Mouse (Mus musculus) hindbrain, embryonic 10.5 days (tissue): ENCODE results near the gene Cilp2. TPM values are rescaled to one million over a fixed set of nuclear protein-coding genes. Genes with fewer than 3 reads are reported as not detected.
A peak's percentile ranks its signal among the peaks of the same experiment; 100 is the strongest.

ENCODE experiments used
- DNase-seq: peaks from one replicate; pipeline ENCODE4 v3.0.0-alpha.2; 2017; ENCODE audit warnings: low spot score
- H3K27ac ChIP-seq: fragments of 300-500 bp; sonication (generic); 2 replicates; pipeline ENCODE4 v1.5.1; 2016; ENCODE audit warnings: mild to moderate bottlenecking, moderate library complexity
- H3K27me3 ChIP-seq: fragments of 300-500 bp; sonication (generic); 2 replicates; pipeline ENCODE4 v1.6.1; 2016; ENCODE audit warnings: mild to moderate bottlenecking; ENCODE audit not compliant: poor library complexity, insufficient read depth, severe bottlenecking
- H3K36me3 ChIP-seq: fragments of 300-500 bp; sonication (generic); 2 replicates; pipeline ENCODE4 v1.6.1; 2016; ENCODE audit warnings: mild to moderate bottlenecking, moderate library complexity
- H3K4me1 ChIP-seq: fragments of 300-500 bp; sonication (generic); replicated peaks from 2 replicates; pipeline ENCODE4 v1.6.1; 2016; ENCODE audit warnings: mild to moderate bottlenecking
- H3K4me3 ChIP-seq: fragments of 300-500 bp; sonication (generic); 2 replicates; pipeline ENCODE4 v1.5.1; 2016; ENCODE audit warnings: mild to moderate bottlenecking, moderate library complexity
- H3K9me3 ChIP-seq: fragments of 300-500 bp; sonication (generic); 2 replicates; pipeline ENCODE4 v1.6.1; 2016; ENCODE audit warnings: mild to moderate bottlenecking, moderate library complexity
- whole genome bisulfite sequencing: fragments of 180-500 bp; shearing (Covaris S2); methylation state at CpG from one replicate; pipeline ENCODE4 v1.1.7; 2016; 5-methylcytosine and 5-hydroxymethylcytosine counted together
- polyA plus RNA-seq: library from polyadenylated mRNA; unstranded; fragments of >200 nt; fragmentation: Nextera tagmentation; extraction: Ambion mirVana; gene quantifications from 2 replicates; pipeline ENCODE4 v1.2.1, GENCODE M21; 2016

Gene Cilp2
- polyA plus RNA-seq, 1 experiment from 2014 or later, result 0.44 TPM

GRCm38 (mm10) chr8:69895772-69896451, 8.4 kb upstream of the Cilp2 start:
- Histone ChIP-seq H3K4me1 (peaks cover 91% of the 10 kb centered on the region), H3K4me3 (no peak overlapping the region), H3K27me3 (peaks cover 15% of the 10 kb centered on the region), H3K36me3 (peaks cover 76% of the 10 kb centered on the region), H3K9me3 (no peaks in the 10 kb centered on the region), H3K27ac (no peak overlapping the region)
- no peak for DNase-seq
- WGBS, result 74% methylated on average over 4 of the region's 4 CpGs

GRCm38 (mm10) chr8:69894836-69895332, 7.4 kb upstream of the Cilp2 start:
- Histone ChIP-seq H3K4me3 (no peak overlapping the region), H3K4me1 (peaks cover 84% of the 10 kb centered on the region), H3K27me3 (peaks cover 25% of the 10 kb centered on the region), H3K9me3 (no peaks in the 10 kb centered on the region), H3K27ac (no peak overlapping the region), H3K36me3 (peaks cover 77% of the 10 kb centered on the region)
- no peak for DNase-seq
- 50% methylated on average over 6 of the region's 6 CpGs for WGBS

- Histone ChIP-seq H3K27ac (no peak overlapping the region), H3K4me3 (no peak overlapping the region), H3K36me3 (peaks cover 67% of the 10 kb centered on the region), H3K9me3 (no peaks in the 10 kb centered on the region), H3K27me3 (peaks cover 36% of the 10 kb centered on the region), H3K4me1 (peaks cover 84% of the 10 kb centered on the region)
- DNase-seq, result peak; percentile 75
- 40% methylated on average over 17 of the region's 17 CpGs for WGBS
Observed at GRCm38 (mm10) chr8:69893863-69894262, 6.4 kb upstream of the Cilp2 start.

DNA sequence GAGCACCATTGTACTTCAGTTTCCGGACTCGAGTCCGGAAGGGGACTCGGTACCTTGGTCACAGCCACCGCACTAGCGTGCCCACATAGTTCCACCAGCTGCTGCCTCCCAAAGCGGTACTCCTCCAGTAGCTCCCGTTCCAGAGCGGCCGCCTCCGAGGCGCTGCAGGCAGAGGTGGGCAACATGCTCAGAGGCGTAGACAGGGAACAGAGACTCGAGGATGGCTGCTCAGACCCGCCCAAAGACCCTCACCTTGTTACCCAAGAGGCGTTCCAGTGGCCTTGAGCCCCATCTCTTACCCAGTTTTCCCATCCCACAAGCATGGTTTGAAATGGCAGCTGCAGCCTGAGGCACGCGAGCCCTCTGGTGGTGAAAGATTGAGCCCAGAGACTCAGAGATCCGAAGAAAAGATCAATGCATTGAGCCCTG, 3.3 kb upstream of the Cilp2 start:
- peak overlapping the region; percentile 16; the same call in 1 of the 2 replicates for H3K4me3 ChIP-seq
- peaks cover 38% of the 10 kb centered on the region for H3K36me3 ChIP-seq
- H3K27ac ChIP-seq, result 0 out of 2 replicates have a peak overlapping the region, but pooled peaks have one; percentile 18
- peaks cover 66% of the 10 kb centered on the region for H3K27me3 ChIP-seq
- DNase-seq, result peak; percentile 70
- WGBS, result 31% methylated on average over 19 of the region's 19 CpGs
- peaks cover 86% of the 10 kb centered on the region for H3K4me1 ChIP-seq
- H3K9me3 ChIP-seq, result no peaks in the 10 kb centered on the region

- peak; percentile 34 for DNase-seq
- WGBS, result 5% methylated on average over 32 of the region's 32 CpGs
- Histone ChIP-seq H3K4me1 (peaks cover 67% of the 10 kb centered on the region), H3K4me3 (peak overlapping the region; percentile 38), H3K27ac (no peak overlapping the region), H3K36me3 (peaks cover 20% of the 10 kb centered on the region), H3K27me3 (peaks cover 85% of the 10 kb centered on the region), H3K9me3 (no peaks in the 10 kb centered on the region)
Observed at GRCm38 (mm10) chr8:69888902-69889301, 1.4 kb upstream of the Cilp2 start.

DNA sequence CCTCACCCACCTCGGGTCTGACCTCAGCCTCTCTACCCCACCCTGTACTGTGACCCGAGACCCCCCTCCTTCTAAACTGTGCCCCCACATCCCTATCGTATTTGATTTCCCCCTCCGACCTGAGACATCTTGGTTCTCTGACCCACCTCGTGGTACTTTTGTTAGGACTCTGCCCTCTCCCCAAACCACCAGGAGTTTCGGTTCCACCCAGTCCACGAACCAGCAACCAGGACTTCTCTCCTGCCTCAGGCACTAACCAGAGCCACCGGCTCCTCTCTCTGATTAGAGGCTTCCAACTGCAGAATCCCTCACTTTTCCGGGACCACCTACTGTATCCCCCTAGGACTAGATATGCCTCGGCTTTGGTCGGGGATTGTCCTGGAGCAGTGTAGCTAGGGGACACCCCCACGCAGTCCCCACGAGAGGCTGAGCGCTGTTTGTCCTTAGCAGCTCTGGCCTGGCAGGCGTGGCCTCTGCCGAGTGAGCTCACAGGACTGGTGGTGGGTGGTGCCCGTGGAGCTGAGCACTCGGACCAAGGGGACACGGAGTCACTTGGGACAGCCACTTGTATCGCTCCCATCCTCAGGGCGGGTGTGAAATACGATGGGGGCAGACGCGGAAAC, 868 bp upstream of the Cilp2 start:
- 6% methylated on average over 24 of the region's 24 CpGs for WGBS
- Histone ChIP-seq H3K27me3 (peaks cover 91% of the 10 kb centered on the region), H3K4me1 (peaks cover 62% of the 10 kb centered on the region), H3K4me3 (peak overlapping the region; percentile 41), H3K9me3 (no peaks in the 10 kb centered on the region), H3K27ac (no peak overlapping the region), H3K36me3 (peaks cover 15% of the 10 kb centered on the region)
- DNase-seq, result peak; percentile 37

DNA sequence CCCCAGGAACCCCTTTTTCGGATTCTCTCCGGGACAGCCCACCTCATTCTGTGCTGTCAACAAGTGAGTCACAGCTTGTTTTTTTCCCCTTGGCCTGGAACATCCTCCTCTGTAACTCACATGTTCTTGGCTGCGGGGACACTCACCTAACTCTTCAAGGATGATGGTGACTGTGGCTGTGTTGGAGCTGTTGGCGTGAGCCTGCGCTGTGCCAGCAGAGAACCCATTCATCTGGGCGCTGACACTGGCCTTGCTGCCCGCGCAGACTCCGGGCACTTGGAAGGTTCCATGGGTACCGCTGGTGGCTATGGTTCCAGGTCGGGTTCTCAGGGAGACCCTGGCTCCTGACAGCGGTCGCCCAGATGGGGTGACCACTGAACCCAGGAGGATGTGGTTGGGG, 3.3 kb downstream of the Cilp2 start:
- 56% methylated on average over 13 of the region's 13 CpGs for WGBS
- no peak overlapping the region for H3K4me3 ChIP-seq
- no peaks in the 10 kb centered on the region for H3K9me3 ChIP-seq
- peaks cover 54% of the 10 kb centered on the region for H3K4me1 ChIP-seq
- peaks cover 100% of the 10 kb centered on the region for H3K27me3 ChIP-seq
- H3K36me3 ChIP-seq, result no peaks in the 10 kb centered on the region
- no peak overlapping the region for H3K27ac ChIP-seq
- no peak for DNase-seq

DNA sequence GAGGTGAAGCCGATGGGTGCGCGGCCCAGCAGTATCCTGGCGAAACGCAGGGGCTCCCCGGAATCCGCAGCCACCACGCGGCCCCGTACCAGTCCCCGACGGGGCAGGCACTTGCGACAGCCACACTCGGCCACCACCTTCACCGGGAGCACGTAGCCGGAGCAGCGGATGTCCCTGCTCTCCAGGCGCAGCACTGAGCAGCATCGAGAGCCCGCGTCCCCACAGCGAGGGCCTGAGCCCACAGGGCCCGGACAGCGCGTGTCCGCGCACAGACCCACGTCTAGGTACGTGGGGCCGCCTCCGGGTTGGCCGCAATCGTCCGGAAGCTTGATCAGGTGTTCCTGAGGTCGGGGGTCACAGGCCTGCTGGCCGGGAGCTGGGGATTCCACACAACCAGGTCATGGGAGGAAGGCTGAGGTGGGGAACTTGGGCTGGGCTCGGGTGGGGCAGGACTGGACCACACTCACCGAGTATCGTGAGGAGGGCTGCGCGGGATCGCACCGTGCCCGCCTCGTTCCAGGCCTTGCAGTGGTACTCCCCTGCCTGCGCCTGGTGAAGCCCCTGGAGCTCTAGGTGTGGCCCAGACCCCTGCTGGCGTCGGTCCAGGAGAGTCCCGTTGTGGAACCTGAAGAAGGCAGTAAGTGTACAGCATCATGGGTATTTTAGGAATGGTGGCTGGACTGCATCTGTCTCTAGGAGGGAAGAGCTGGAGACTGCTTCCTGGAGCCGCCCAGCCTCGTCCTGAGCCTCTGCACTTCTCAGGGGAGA, 4.5 kb downstream of the Cilp2 start:
- Histone ChIP-seq H3K9me3 (no peaks in the 10 kb centered on the region), H3K27ac (no peak overlapping the region), H3K4me3 (peak overlapping the region; percentile 47), H3K4me1 (peaks cover 43% of the 10 kb centered on the region), H3K27me3 (peaks cover 100% of the 10 kb centered on the region), H3K36me3 (no peaks in the 10 kb centered on the region)
- DNase-seq, result no peak
- 12% methylated on average over 52 of the region's 52 CpGs for WGBS

- no peaks in the 10 kb centered on the region for H3K9me3 ChIP-seq
- H3K4me3 ChIP-seq, result peak overlapping the region; percentile 47
- no peaks in the 10 kb centered on the region for H3K36me3 ChIP-seq
- 6% methylated on average over 103 of the region's 103 CpGs for WGBS
- peak overlapping the region; percentile 56; the same call in 1 of the 2 replicates for H3K27ac ChIP-seq
- peaks cover 35% of the 10 kb centered on the region for H3K4me1 ChIP-seq
- peaks cover 100% of the 10 kb centered on the region for H3K27me3 ChIP-seq
- DNase-seq, result peak; percentile 57
Observed at GRCm38 (mm10) chr8:69882021-69882756, 5.3 kb downstream of the Cilp2 start.

DNA sequence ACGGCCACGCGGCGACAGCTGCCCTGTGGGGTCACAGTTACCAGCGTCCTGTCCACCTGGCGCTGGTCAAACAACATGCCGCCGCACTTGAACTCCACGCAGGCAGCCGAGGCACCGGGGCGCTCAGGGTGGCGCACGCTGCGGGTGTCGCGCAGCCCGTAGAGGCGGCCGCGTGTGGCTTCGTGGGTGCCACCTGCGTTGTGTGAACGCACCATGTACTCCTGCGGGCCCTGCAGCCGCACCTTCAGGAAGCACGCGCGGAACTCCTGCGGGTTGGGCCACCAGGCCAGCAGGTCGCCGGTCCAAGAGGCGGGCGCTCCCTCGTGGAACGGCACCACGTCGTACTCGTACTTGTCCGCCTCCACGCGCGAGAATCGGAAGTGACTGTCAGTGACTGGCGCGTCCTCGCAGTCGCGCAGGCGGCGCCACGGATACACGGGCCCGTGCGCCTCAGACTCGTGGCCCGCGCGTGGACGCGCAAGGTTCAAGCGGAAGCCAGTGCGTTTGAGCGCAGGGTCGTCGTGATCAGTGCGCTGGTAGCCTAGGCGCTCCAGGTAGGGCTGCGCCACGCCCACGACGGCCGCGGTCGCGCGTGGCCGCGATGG, 6.1 kb downstream of the Cilp2 start:
- peaks cover 32% of the 10 kb centered on the region for H3K4me1 ChIP-seq
- H3K27me3 ChIP-seq, result peaks cover 100% of the 10 kb centered on the region
- no peaks in the 10 kb centered on the region for H3K9me3 ChIP-seq
- no peak for DNase-seq
- peak overlapping the region; percentile 17; the same call in 1 of the 2 replicates for H3K27ac ChIP-seq
- peak overlapping the region; percentile 47 for H3K4me3 ChIP-seq
- WGBS, result 18% methylated on average over 79 of the region's 79 CpGs
- no peaks in the 10 kb centered on the region for H3K36me3 ChIP-seq

GRCm38 (mm10) chr8:69880841-69881240, 6.6 kb downstream of the Cilp2 start:
- peaks cover 100% of the 10 kb centered on the region for H3K27me3 ChIP-seq
- no peak for DNase-seq
- 12% methylated on average over 37 of the region's 37 CpGs for WGBS

GRCm38 (mm10) chr8:69879678-69880077, 7.8 kb downstream of the Cilp2 start:
- Histone ChIP-seq H3K9me3 (no peaks in the 10 kb centered on the region), H3K4me3 (no peak overlapping the region), H3K36me3 (no peaks in the 10 kb centered on the region), H3K4me1 (peaks cover 29% of the 10 kb centered on the region), H3K27ac (no peak overlapping the region), H3K27me3 (peaks cover 88% of the 10 kb centered on the region)
- no peak for DNase-seq
- 58% methylated on average over 8 of the region's 8 CpGs for WGBS

More at GRCm38 (mm10) chr8:69880841-69881240, 6.6 kb downstream of the Cilp2 start:
- Histone ChIP-seq H3K4me1 (peaks cover 29% of the 10 kb centered on the region), H3K4me3 (peak overlapping the region; percentile 47), H3K27ac (no peak overlapping the region), H3K36me3 (no peaks in the 10 kb centered on the region), H3K9me3 (no peaks in the 10 kb centered on the region)
